Mouse (Mus musculus) hindbrain, embryonic 10.5 days (tissue): ENCODE results near the gene Ube2v1. TPM values are rescaled to one million over a fixed set of nuclear protein-coding genes. Genes with fewer than 3 reads are reported as not detected.

Source experiments
- polyA plus RNA-seq: library from polyadenylated mRNA; unstranded; fragments of >200 nt; fragmentation: Nextera tagmentation; extraction: Ambion mirVana; gene quantifications from 2 replicates; pipeline ENCODE4 v1.2.1, GENCODE M21; 2016

The Ube2v1 gene
- polyA plus RNA-seq, 1 experiment from 2014 or later: 385 TPM

Other genes starting within 250 kb of the Ube2v1 start
- 21.7 and 26.7 TPM in 2 replicates for gene Slc9a8, start 210.4 kb downstream of the Ube2v1 start, polyA plus RNA-seq
- gene Rnf114, start 139.4 kb downstream of the Ube2v1 start, polyA plus RNA-seq: 137 TPM in 2 replicates
- gene Spata2, start 139.2 kb downstream of the Ube2v1 start, polyA plus RNA-seq: 20.1 and 25.1 TPM in 2 replicates
- 45.3 and 45.5 TPM in 2 replicates for gene Snai1, start 93.9 kb downstream of the Ube2v1 start, polyA plus RNA-seq
- gene Gm20431, start 29.4 kb upstream of the Ube2v1 start, polyA plus RNA-seq: 4.1 and 6.7 TPM in 2 replicates
- 1.1 and 1.5 TPM in 2 replicates for gene Cebpb, start 56.8 kb upstream of the Ube2v1 start, polyA plus RNA-seq
- 41.2 and 43.8 TPM in 2 replicates for gene Tmem189, start 57.7 kb upstream of the Ube2v1 start, polyA plus RNA-seq